18 mouse cellular contexts compared by ENCODE assay signal in genomic region chr4:31627053-31627452, GRCm38 (mm10).
A peak's percentile ranks its signal among the peaks of the same experiment; 100 is the strongest.
DNase-seq lines count a peak whose midpoint lies in the region.
"Had no signal": no experiment of that assay in that cellular context is flagged by ENCODE, and none has a peak within 500 bp of the region (broad histone marks: within the 10 kb centered on the region; RNA-seq: fewer than 3 reads in every experiment).

No protein-coding gene starts in this region.

- WGBS in heart, embryonic 10.5 days: 79% methylated on average over 3 of the region's 3 CpGs

- H3K4me1 ChIP-seq in heart, embryonic 10.5 days: no peaks in the 10 kb centered on the region
- H3K4me1 ChIP-seq: hindbrain, embryonic 15.5 days had no signal

- H3K9me3 ChIP-seq in heart, embryonic 10.5 days: no peaks in the 10 kb centered on the region
- H3K9me3 ChIP-seq: forebrain, embryonic 12.5 days; hindbrain, embryonic 15.5 days; midbrain, embryonic 12.5 days had no signal

- no peak overlapping the region for H3K27ac ChIP-seq in heart, embryonic 10.5 days
- H3K27ac ChIP-seq: forebrain, embryonic 12.5 days; hindbrain, embryonic 15.5 days; midbrain, embryonic 12.5 days had no signal

- no peak overlapping the region for H3K4me3 ChIP-seq in heart, embryonic 10.5 days
- H3K4me3 ChIP-seq: forebrain, embryonic 12.5 days; hindbrain, embryonic 15.5 days; midbrain, embryonic 12.5 days had no signal

- H3K27me3 ChIP-seq in heart, embryonic 10.5 days (ENCODE audit: insufficient read depth, poor library complexity, severe bottlenecking): 0 out of 2 replicates have a peak, but pooled peaks cover 7% of the 10 kb centered on the region
- H3K27me3 ChIP-seq: forebrain, embryonic 12.5 days; hindbrain, embryonic 15.5 days; midbrain, embryonic 12.5 days had no signal

- H3K36me3 ChIP-seq in heart, embryonic 10.5 days: no peaks in the 10 kb centered on the region
- H3K36me3 ChIP-seq: forebrain, embryonic 12.5 days; hindbrain, embryonic 15.5 days; midbrain, embryonic 12.5 days had no signal

- DNase-seq in heart, adult 11 months: peak; percentile 77
- no peak for DNase-seq in heart, embryonic 10.5 days (ENCODE audit: low spot score)
- peak; percentile 35 for DNase-seq in kidney, postnatal 10 days
- no peak for DNase-seq in kidney, adult 18-20 months
- peak; percentile 15 for DNase-seq in right cerebral cortex, adult 18-20 months
- DNase-seq in right cerebral cortex, postnatal 25 days: no peak
- DNase-seq in telencephalon, adult 2 months (ENCODE audit: low read depth, low spot score): peak; percentile 52
- no peak for DNase-seq in thymus, postnatal 4 days
- DNase-seq: cerebellum, adult 2 months; gastrocnemius, postnatal 25 days; kidney, postnatal 36 days; liver; liver, postnatal 0 days; lung, postnatal 36 days; right cerebral cortex, postnatal 4 days had no signal

Comparison
In these comparisons a context has a peak if more than half of its experiments do, and no peak if none do; other contexts are left out.
1. DNase-seq: peak in heart, adult 11 months (single experiment), kidney, postnatal 10 days (single experiment), right cerebral cortex, adult 18-20 months (single experiment) and telencephalon, adult 2 months (single experiment); none in heart, embryonic 10.5 days (single experiment), kidney, adult 18-20 months (single experiment), right cerebral cortex, postnatal 25 days (single experiment) and thymus, postnatal 4 days (single experiment).